Comparison of ENCODE assay signal across 36 mouse cellular contexts in the genomic region with DNA sequence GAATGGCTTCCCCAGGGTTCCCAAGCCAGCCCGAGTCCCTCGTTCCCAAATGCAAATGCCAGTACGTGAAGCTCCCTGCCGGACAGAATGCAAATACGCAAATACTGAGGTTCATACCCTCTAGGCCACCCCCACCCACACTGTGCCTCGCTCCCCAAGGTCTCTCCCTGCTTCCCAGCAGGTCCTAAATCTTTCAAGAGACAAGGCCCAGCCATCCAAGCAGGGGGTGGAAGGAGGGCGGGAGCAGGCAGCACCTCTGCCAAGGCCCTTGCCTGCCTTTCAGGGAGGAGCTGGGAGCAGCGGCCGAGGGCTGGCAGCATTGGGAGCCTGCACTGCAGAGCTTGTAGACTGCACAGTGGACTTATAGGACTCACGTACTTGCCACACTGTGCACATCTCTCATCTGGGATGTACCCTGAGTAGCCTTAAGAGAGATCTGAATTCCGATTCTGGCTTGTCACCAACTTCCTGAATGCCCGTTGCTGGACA. TPM values are rescaled to one million over a fixed set of nuclear protein-coding genes. Genes with fewer than 3 reads are reported as not detected.
DNase-seq lines count a peak whose midpoint lies in the region; ATAC-seq lines count a peak whose summit lies in the region.
"Had no signal": no experiment of that assay in that cellular context is flagged by ENCODE, and none has a peak within 500 bp of the region (broad histone marks: within the 10 kb centered on the region; RNA-seq: fewer than 3 reads in every experiment).

Tacr2 (plus strand) TSS at position 439 of the 489 bp plus-strand sequence.

- no peaks in the 10 kb centered on the region for H3K27me3 ChIP-seq in kidney, embryonic 16.5 days (ENCODE audit: insufficient read depth, low read length)
- H3K27me3 ChIP-seq in neural tube, embryonic 15.5 days (replicated peaks): no peaks in the 10 kb centered on the region
- no peaks in the 10 kb centered on the region for H3K27me3 ChIP-seq in midbrain, embryonic 10.5 days (ENCODE audit: low read depth, poor library complexity, severe bottlenecking)
- H3K27me3 ChIP-seq: forebrain, embryonic 15.5 days; intestine, embryonic 15.5 days; lung, embryonic 15.5 days; Patski; stomach, embryonic 15.5 days had no signal

- no peak for DNase-seq in kidney, adult 18-20 months
- DNase-seq in ZHBTc4 (ENCODE audit: low read depth, low spot score): peak; percentile 26
- DNase-seq in adrenal gland, postnatal 10 days: peak; percentile 78
- no peak for DNase-seq in midbrain, embryonic 10.5 days (ENCODE audit: low spot score)
- DNase-seq in urinary bladder, postnatal 25 days (ENCODE audit: low spot score): no peak
- DNase-seq: cerebellum, adult 11 months; cerebellum, adult 9-10 months; cerebellum, postnatal 36 days; gastrocnemius, postnatal 25 days; heart, adult 11 months; kidney, adult 8-10 months; kidney, postnatal 10 days; thymus, adult 18-20 months; thymus, postnatal 36 days had no signal

- H3K4me1 ChIP-seq in kidney, embryonic 16.5 days (ENCODE audit: insufficient read depth, low read length): 0 out of 2 replicates have a peak, but pooled peaks cover 5% of the 10 kb centered on the region
- H3K4me1 ChIP-seq in neural tube, embryonic 15.5 days: no peaks in the 10 kb centered on the region; the same call in 1 of the 2 replicates
- peaks cover 2% of the 10 kb centered on the region; the same call in 1 of the 2 replicates for H3K4me1 ChIP-seq in midbrain, embryonic 10.5 days
- H3K4me1 ChIP-seq: limb, embryonic 12.5 days; midbrain, embryonic 12.5 days had no signal

- 49% methylated on average over 12 of the region's 12 CpGs for WGBS in kidney, embryonic 16.5 days
- WGBS in neural tube, embryonic 15.5 days: 40% methylated on average over 12 of the region's 12 CpGs
- 55% methylated on average over 12 of the region's 12 CpGs for WGBS in midbrain, embryonic 10.5 days

- ATAC-seq in kidney, embryonic 16.5 days (ENCODE audit: low FRiP score, low TSS enrichment): peak; percentile 40; the same call in 1 of the 2 replicates
- ATAC-seq in neural tube, embryonic 15.5 days (ENCODE audit: low FRiP score): peak; percentile 57; the same call in 1 of the 2 replicates
- no peak for ATAC-seq in inflammation-experienced regulatory T-cells, adult 6 months
- ATAC-seq: forebrain, embryonic 15.5 days; hindbrain, embryonic 16.5 days; intestine, embryonic 15.5 days; Patski had no signal

- H3K36me3 ChIP-seq in kidney, embryonic 16.5 days (ENCODE audit: insufficient read depth, low read length): no peaks in the 10 kb centered on the region
- no peaks in the 10 kb centered on the region for H3K36me3 ChIP-seq in neural tube, embryonic 15.5 days
- H3K36me3 ChIP-seq in midbrain, embryonic 10.5 days: no peaks in the 10 kb centered on the region
- H3K36me3 ChIP-seq: forebrain, embryonic 15.5 days; G1E; heart, embryonic 10.5 days; heart, embryonic 15.5 days; intestine, embryonic 15.5 days; limb, embryonic 12.5 days; lung, embryonic 15.5 days; midbrain, embryonic 12.5 days; stomach, embryonic 15.5 days had no signal

- H3K9me3 ChIP-seq in kidney, embryonic 16.5 days (ENCODE audit: low read length): no peaks in the 10 kb centered on the region
- H3K9me3 ChIP-seq in neural tube, embryonic 15.5 days (replicated peaks): no peaks in the 10 kb centered on the region
- no peaks in the 10 kb centered on the region for H3K9me3 ChIP-seq in midbrain, embryonic 10.5 days (replicated peaks)
- H3K9me3 ChIP-seq: forebrain, embryonic 15.5 days; G1E; heart, embryonic 10.5 days; heart, embryonic 15.5 days; intestine, embryonic 15.5 days; limb, embryonic 12.5 days; lung, embryonic 15.5 days; midbrain, embryonic 12.5 days; stomach, embryonic 15.5 days had no signal

- H3K4me2 ChIP-seq in kidney, embryonic 16.5 days (replicated peaks; ENCODE audit: low read depth, low read length): no peak within 1 kb of the TSS
- H3K4me2 ChIP-seq in neural tube, embryonic 15.5 days: no peak within 1 kb of the TSS
- H3K4me2 ChIP-seq: forebrain, embryonic 15.5 days; heart, embryonic 15.5 days; intestine, embryonic 15.5 days; limb, embryonic 12.5 days; lung, embryonic 15.5 days; midbrain, embryonic 12.5 days; stomach, embryonic 15.5 days had no signal

- no peak within 1 kb of the TSS for H3K27ac ChIP-seq in kidney, embryonic 16.5 days (ENCODE audit: low read length)
- H3K27ac ChIP-seq in neural tube, embryonic 15.5 days (replicated peaks): no peak within 1 kb of the TSS
- no peak within 1 kb of the TSS for H3K27ac ChIP-seq in midbrain, embryonic 10.5 days (replicated peaks)
- H3K27ac ChIP-seq: forebrain, embryonic 15.5 days; heart, embryonic 10.5 days; heart, embryonic 15.5 days; intestine, embryonic 15.5 days; limb, embryonic 12.5 days; lung, embryonic 15.5 days; midbrain, embryonic 12.5 days; stomach, embryonic 15.5 days had no signal

- H3K4me3 ChIP-seq in kidney, embryonic 16.5 days (ENCODE audit: low read length): no peak within 1 kb of the TSS
- H3K4me3 ChIP-seq in neural tube, embryonic 15.5 days (replicated peaks): no peak within 1 kb of the TSS
- H3K4me3 ChIP-seq in midbrain, embryonic 10.5 days: no peak within 1 kb of the TSS
- H3K4me3 ChIP-seq: forebrain, embryonic 15.5 days; heart, embryonic 10.5 days; heart, embryonic 15.5 days; intestine, embryonic 15.5 days; limb, embryonic 12.5 days; lung, embryonic 15.5 days; midbrain, embryonic 12.5 days; myocyte; stomach, embryonic 15.5 days had no signal

- H3K9ac ChIP-seq in kidney, embryonic 16.5 days (replicated peaks; ENCODE audit: low read length): no peak within 1 kb of the TSS
- H3K9ac ChIP-seq in neural tube, embryonic 15.5 days (replicated peaks): no peak within 1 kb of the TSS
- H3K9ac ChIP-seq: forebrain, embryonic 15.5 days; heart, embryonic 15.5 days; intestine, embryonic 15.5 days; limb, embryonic 12.5 days; lung, embryonic 15.5 days; midbrain, embryonic 12.5 days; stomach, embryonic 15.5 days had no signal

RNA-seq across cellular contexts. Expression of gene Tacr2, which starts in this region (rescaled TPM):
- polyA plus RNA-seq in kidney, embryonic 16.5 days (2015; fragmentation: Nextera tagmentation; extraction: Ambion mirVana): 0.15 and 0.22 TPM in 2 replicates
- total RNA-seq in adrenal gland, postnatal 10 days (2021): 1 to 10 TPM; 9.0 to 9.5 TPM
- 0.13 and 0.20 TPM in 2 replicates for polyA plus RNA-seq in neural tube, embryonic 15.5 days (2015; fragmentation: Nextera tagmentation; extraction: Ambion mirVana)
- not detected for polyA plus RNA-seq in inflammation-experienced regulatory T-cells, adult 6 months (2017; shearing (Covaris generic))
- not detected in 2 replicates for polyA plus RNA-seq in midbrain, embryonic 10.5 days (2016; fragmentation: Nextera tagmentation; extraction: Ambion mirVana)
- total RNA-seq: gastrocnemius, adult 18-20 months; gastrocnemius, postnatal 25 days; heart, postnatal 25 days; liver, adult 2 months; megakaryocyte, adult 5-6 weeks; midbrain, postnatal 0 days had no signal
- polyA plus RNA-seq: embryonic facial prominence, embryonic 11.5 days; forebrain, embryonic 15.5 days; G1E; heart, embryonic 10.5 days; heart, embryonic 15.5 days; hindbrain, embryonic 11.5 days; hindbrain, embryonic 16.5 days; limb, embryonic 12.5 days; liver, adult 2 months; midbrain, embryonic 12.5 days had no signal

Comparison
In these comparisons a context has a peak if more than half of its experiments do, and no peak if none do; other contexts are left out.
1. Peak in ATAC-seq in kidney, embryonic 16.5 days; RNA of the gene not detected or under 1 TPM.
2. Peak in ATAC-seq in neural tube, embryonic 15.5 days; RNA of the gene not detected or under 1 TPM.
3. DNase-seq: peak in ZHBTc4 (single experiment) and adrenal gland, postnatal 10 days (single experiment); none in kidney, adult 18-20 months (single experiment), midbrain, embryonic 10.5 days (single experiment) and urinary bladder, postnatal 25 days (single experiment).